Mouse (Mus musculus) forebrain, embryonic 11.5 days (tissue): ENCODE measurements around the gene Lipe. TPM values are rescaled to one million over a fixed set of nuclear protein-coding genes. Genes with fewer than 3 reads are reported as not detected.

Source experiments
- ATAC-seq: fragments of 200-750 bp; cut with Nextera tagmentation; replicated peaks from 2 replicates; pipeline ENCODE4 v1.8.0; 2017; ENCODE audit warnings: moderate TSS enrichment; ENCODE audit not compliant: low FRiP score
- DNase-seq: peaks from one replicate; pipeline ENCODE4 v3.0.0-alpha.2; 2017; ENCODE audit warnings: low spot score
- H3K27ac ChIP-seq: fragments of 300-500 bp; sonication (generic); 2 replicates; pipeline ENCODE4 v1.5.1; 2014; ENCODE audit warnings: low read depth, low read length
- H3K27me3 ChIP-seq: fragments of 300-500 bp; sonication (generic); 2 replicates; pipeline ENCODE4 v1.6.1; 2014; ENCODE audit warnings: mild to moderate bottlenecking, low read length, mixed read lengths; ENCODE audit not compliant: control insufficient read depth, insufficient read depth
- H3K36me3 ChIP-seq: fragments of 300-500 bp; sonication (generic); 2 replicates; pipeline ENCODE4 v1.6.1; 2014; ENCODE audit warnings: mild to moderate bottlenecking, low read length, moderate library complexity, mixed read lengths; ENCODE audit not compliant: control insufficient read depth, insufficient read depth
- H3K4me1 ChIP-seq: fragments of 300-500 bp; sonication (generic); replicated peaks from 2 replicates; pipeline ENCODE4 v1.6.1; 2014; ENCODE audit warnings: low read length, mixed read lengths; ENCODE audit not compliant: control insufficient read depth, insufficient read depth
- H3K4me2 ChIP-seq: fragments of 300-500 bp; sonication (generic); 2 replicates; pipeline ENCODE4 v1.6.1; 2014; ENCODE audit warnings: low read depth, mild to moderate bottlenecking, low read length, moderate library complexity, mixed read lengths; ENCODE audit not compliant: severe bottlenecking
- H3K4me3 ChIP-seq: fragments of 300-500 bp; sonication (generic); 2 replicates; pipeline ENCODE4 v1.5.1; 2014; ENCODE audit warnings: low read depth, low read length
- H3K9ac ChIP-seq: fragments of 300-500 bp; sonication (generic); 2 replicates; pipeline ENCODE4 v1.6.1; 2014; ENCODE audit warnings: low read length
- H3K9me3 ChIP-seq: fragments of 300-500 bp; sonication (generic); 2 replicates; pipeline ENCODE4 v1.6.1; 2016; ENCODE audit warnings: low read length, mixed read lengths; ENCODE audit not compliant: control insufficient read depth
- WGBS: fragments of 180-500 bp; shearing (Covaris S2); extraction: QIAGEN DNeasy Blood & Tissue Kit; methylation state at CpG from one replicate; pipeline ENCODE4 v1.1.7; 2014; 5-methylcytosine and 5-hydroxymethylcytosine counted together
- polyA plus RNA-seq: library from polyadenylated mRNA; unstranded; fragments of >200 nt; fragmentation: Nextera tagmentation; extraction: Ambion mirVana; gene quantifications from 2 replicates; pipeline ENCODE4 v1.2.1, GENCODE M21; 2014

Lipe gene
- 3.0 and 3.8 TPM in 2 replicates for polyA plus RNA-seq

DNA sequence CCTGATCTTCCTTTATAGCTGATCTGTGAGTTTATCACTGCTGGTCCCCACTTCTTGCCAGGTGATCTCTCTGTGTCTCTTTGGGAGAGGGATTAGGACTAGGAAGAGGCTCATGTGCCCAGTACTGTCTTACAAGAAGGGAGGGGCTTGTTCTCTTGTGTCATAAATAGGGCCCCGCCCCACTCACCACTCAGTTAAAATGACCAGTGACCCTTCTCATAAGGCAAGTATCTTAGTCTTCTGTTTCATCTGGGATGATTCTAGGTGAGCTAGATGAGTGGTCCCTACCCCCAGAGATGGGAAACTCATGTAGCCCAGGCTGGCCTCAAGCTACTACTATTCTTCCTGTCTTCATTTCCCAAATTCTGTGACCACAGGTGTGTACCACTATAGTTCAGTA lies at the start of gene Lipe:
TSS of gene Lipe (minus strand) at position 101 of the 400 bp plus-strand sequence.
- Histone ChIP-seq H3K36me3 (no peaks in the 10 kb centered on the region), H3K4me3 (no peak within 1 kb of the TSS), H3K27ac (no peak within 1 kb of the TSS), H3K27me3 (no peaks in the 10 kb centered on the region; the same call in 1 of the 2 replicates), H3K4me2 (no peak within 1 kb of the TSS), H3K9ac (no peak within 1 kb of the TSS), H3K4me1 (peaks cover 2% of the 10 kb centered on the region; the same call in 1 of the 2 replicates), H3K9me3 (no peaks in the 10 kb centered on the region)
- DNase-seq = peak; percentile 5
- WGBS = 94% methylated on average over 1 of the region's 1 CpGs
- no peak for ATAC-seq

DNA sequence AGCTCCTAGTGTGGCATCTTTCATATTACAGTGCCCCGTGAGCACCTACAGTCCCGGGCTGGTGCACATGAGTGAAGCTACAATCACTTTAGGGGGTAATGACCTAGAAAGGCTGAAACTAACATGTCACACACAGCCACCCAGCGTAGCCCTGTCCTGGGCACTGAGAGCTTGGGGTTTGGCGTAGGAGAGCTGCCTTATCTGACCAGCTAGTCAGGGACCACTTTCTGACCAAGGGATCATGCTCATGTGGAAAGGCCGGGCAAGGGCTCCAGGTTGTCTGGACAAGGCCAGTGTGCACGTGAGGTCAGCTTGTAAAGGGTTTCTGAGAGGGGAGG lies 42.3 kb upstream of the Lipe start:
- Histone ChIP-seq H3K9ac (no peak overlapping the region), H3K4me2 (no peak overlapping the region), H3K36me3 (no peaks in the 10 kb centered on the region), H3K27me3 (no peaks in the 10 kb centered on the region), H3K9me3 (no peaks in the 10 kb centered on the region), H3K4me1 (no peaks in the 10 kb centered on the region), H3K4me3 (no peak overlapping the region), H3K27ac (no peak overlapping the region)
- 85% methylated on average over 6 of the region's 6 CpGs for WGBS
- no peak for DNase-seq
- no peak for ATAC-seq

DNA sequence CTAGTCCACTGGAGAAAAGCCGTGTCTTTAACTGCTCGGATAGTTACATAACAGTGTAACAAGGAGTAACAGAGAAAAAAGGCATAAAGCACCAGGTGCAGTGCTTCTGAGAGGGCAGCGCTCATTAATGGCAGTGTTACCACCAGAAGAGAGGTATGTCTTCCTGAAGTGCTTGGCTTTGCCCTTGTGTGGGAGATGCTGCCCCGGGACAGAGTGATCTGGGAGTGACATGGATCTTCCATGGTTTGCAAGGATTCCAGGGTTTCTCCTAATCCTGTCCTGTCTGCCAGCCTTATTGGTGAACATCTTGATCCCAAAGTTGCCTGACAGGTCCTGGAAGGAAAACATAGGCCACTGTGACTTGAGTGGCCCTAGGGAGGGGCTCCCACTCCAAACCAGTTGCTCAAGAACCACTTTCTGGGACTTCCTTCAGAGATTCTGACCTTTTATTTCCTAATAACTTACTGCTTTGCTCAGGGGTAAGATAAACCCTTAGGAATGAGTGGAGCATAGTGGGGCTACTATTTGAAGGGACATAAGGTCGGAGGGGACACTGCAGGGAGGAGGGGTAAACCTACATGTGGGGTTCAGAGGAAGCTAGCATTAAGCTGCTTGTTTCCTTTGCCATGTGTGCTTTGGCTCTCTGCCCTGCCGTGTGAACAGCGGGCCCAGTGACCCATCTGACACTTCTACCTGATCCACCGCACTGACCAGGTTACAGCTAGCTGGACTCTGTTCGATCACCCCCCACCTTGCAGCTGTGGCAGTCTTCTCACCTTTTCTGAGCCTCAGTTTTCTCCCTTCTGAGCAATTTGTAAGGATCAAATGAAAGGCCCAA lies 41.7 kb upstream of the Lipe start:
- no peak for ATAC-seq
- H3K9me3 ChIP-seq = no peaks in the 10 kb centered on the region
- WGBS = 92% methylated on average over 9 of the region's 9 CpGs
- no peaks in the 10 kb centered on the region for H3K4me1 ChIP-seq
- H3K36me3 ChIP-seq = no peaks in the 10 kb centered on the region
- no peak overlapping the region for H3K4me3 ChIP-seq
- H3K27ac ChIP-seq = no peak overlapping the region
- H3K27me3 ChIP-seq = no peaks in the 10 kb centered on the region
- DNase-seq = no peak
- H3K9ac ChIP-seq = no peak overlapping the region
- no peak overlapping the region for H3K4me2 ChIP-seq

DNA sequence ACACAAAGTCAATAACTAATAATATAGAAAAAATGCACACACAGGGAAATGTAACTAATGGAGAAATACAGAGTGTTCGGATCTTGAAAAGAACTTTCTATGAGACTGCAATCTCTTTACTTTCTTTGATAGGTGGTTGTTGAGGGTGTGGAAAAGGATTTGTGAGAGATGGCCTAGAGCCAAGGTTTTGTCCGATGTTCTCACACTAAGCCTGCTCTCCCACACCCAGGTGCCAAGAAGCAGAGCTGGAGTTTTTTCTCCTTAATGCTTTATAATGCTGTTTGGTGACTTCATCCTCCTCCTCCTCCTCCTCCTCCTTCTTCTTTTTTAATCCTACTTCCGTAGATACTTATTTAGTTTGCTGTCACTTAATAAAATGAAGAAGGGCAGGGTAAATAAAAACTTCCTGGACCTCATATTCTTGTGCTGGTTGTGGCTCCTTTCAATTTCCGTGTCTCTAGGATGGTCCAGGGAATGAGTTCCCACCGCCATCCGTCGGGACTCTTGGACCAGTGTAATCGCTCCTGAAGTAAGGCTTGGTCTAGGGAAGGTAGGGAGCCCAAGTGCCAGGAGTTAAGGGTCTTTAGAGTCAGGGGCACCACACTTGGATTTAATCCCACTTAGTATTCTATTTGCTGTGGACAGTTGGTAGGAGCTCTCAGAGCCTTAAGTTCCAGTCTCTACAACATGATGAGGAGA lies 40.8 kb upstream of the Lipe start:
- ATAC-seq (no peak), DNase-seq (no peak)
- no peaks in the 10 kb centered on the region for H3K27me3 ChIP-seq
- no peaks in the 10 kb centered on the region for H3K36me3 ChIP-seq
- no peak overlapping the region for H3K9ac ChIP-seq
- H3K4me3 ChIP-seq = no peak overlapping the region
- no peaks in the 10 kb centered on the region for H3K9me3 ChIP-seq
- WGBS = 91% methylated on average over 8 of the region's 8 CpGs
- H3K4me1 ChIP-seq = no peaks in the 10 kb centered on the region
- H3K27ac ChIP-seq = no peak overlapping the region
- no peak overlapping the region for H3K4me2 ChIP-seq

DNA sequence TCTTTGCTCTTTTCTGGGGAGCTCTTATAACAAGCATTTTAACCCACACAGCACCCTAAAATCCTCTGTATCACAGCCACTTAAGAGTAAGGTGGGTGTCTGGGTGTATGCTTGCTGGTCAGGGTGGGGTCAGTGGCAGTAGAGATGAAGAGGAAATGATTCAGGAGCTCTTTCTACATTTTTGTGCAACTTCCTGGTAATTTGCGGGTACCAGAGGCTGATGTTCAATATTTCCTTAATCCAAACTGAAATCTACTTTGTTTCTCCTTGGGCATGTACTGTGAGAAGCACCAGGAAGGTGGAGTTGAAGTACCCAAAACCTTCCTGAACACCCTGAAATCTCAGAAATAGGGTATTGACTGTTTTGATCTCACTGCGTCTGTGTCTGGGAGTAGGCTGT lies 38.2 kb upstream of the Lipe start:
- WGBS = 89% methylated on average over 2 of the region's 2 CpGs
- Histone ChIP-seq H3K4me3 (no peak overlapping the region), H3K4me2 (no peak overlapping the region), H3K9ac (no peak overlapping the region), H3K27me3 (no peaks in the 10 kb centered on the region), H3K27ac (no peak overlapping the region), H3K4me1 (peaks cover 4% of the 10 kb centered on the region; the same call in 1 of the 2 replicates), H3K9me3 (no peaks in the 10 kb centered on the region), H3K36me3 (no peaks in the 10 kb centered on the region)
- DNase-seq (no peak), ATAC-seq (no peak)

DNA sequence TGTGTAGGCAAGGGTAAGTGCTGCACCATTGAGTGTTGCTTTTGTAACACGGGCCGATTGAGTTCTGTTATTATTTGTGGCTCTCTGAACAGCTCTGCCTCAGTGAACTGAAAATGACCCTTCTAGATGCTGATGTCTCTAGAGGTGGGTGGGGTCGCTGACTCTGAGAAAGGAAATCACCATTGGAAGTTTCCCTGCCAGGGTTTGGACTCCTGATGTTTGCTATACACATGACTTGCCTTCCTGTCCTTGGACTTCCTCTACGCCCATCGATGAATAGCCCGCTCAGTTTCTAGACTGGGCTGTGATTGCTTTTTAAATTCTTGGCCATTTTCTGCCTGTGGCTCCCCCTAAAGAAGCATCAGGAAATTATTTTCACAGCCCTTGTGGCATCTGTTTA lies 37.7 kb upstream of the Lipe start:
- no peak overlapping the region for H3K9ac ChIP-seq
- H3K36me3 ChIP-seq = no peaks in the 10 kb centered on the region
- peaks cover 4% of the 10 kb centered on the region; the same call in 1 of the 2 replicates for H3K4me1 ChIP-seq
- H3K9me3 ChIP-seq = no peaks in the 10 kb centered on the region
- WGBS = 85% methylated on average over 6 of the region's 6 CpGs
- no peak for DNase-seq
- no peak for ATAC-seq
- H3K4me3 ChIP-seq = no peak overlapping the region
- no peak overlapping the region for H3K27ac ChIP-seq
- H3K4me2 ChIP-seq = no peak overlapping the region
- no peaks in the 10 kb centered on the region for H3K27me3 ChIP-seq

DNA sequence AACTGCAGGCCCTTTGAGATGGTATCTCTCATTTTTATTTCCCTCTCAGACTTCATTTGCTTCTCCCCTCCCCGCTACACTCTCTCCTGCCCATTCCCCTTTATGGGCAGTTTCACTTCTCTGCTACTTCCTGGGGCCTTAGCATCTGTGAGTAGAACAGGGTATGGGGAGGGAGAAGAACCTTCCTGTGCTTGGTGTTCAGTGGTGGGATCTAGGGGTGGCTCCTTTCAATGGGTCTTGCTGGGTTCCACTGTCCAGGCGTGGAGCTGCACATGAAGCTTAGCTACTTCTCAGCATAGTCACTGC lies 37.0 kb upstream of the Lipe start:
- H3K9ac ChIP-seq = no peak overlapping the region
- no peak overlapping the region for H3K27ac ChIP-seq
- H3K4me3 ChIP-seq = no peak overlapping the region
- ATAC-seq (no peak), DNase-seq (no peak)
- peaks cover 4% of the 10 kb centered on the region; the same call in 1 of the 2 replicates for H3K4me1 ChIP-seq
- no peaks in the 10 kb centered on the region for H3K27me3 ChIP-seq
- H3K4me2 ChIP-seq = no peak overlapping the region
- no peaks in the 10 kb centered on the region for H3K36me3 ChIP-seq
- H3K9me3 ChIP-seq = no peaks in the 10 kb centered on the region
- WGBS = 82% methylated on average over 2 of the region's 2 CpGs

DNA sequence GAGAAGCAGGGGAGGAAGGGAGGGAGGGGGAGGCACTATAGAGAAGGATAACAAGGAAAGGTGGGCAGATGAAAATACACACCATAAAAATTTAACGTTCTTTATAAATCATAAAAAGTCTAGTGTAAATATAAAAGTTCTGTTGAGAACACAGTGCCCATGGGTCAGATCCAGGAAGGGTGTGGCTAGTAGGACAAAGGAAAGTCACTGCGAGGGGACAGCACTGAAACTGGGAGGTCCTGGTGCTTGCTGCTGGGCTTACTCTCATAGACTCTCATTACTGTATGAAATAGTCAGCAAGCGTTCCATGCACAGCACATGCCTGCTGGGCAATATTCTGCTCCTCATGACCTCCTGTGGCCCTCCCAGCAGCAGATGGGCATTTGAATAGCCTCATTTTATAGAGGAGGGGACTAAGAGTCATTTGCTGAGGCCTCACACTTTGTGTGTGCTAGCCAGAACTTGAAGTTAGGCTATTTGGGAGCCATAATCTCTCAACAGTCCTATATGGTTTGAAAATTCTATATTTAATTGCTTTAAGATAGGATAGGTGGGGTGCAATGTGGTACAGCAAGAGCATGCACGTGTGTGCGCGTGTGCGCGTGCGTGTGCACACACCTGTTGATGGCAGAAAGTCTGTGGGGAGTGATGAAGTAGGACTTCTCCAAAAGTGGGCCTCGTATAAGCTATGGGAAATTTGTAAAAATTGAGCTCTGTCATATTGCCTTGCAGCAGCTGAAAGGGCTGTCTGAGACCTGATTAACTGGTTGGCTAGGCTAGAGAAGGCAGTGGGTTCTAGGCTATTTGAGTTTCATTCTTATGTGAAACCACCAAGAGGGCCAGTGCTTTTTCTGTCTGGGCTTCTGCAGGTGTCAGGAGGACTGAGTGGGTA lies 36.4 kb upstream of the Lipe start:
- 85% methylated on average over 10 of the region's 10 CpGs for WGBS
- no peak overlapping the region for H3K27ac ChIP-seq
- ATAC-seq = no peak

More for the DNA sequence above, 36.4 kb upstream of the Lipe start:
- Histone ChIP-seq H3K4me3 (no peak overlapping the region), H3K27me3 (no peaks in the 10 kb centered on the region), H3K4me1 (peaks cover 4% of the 10 kb centered on the region; the same call in 1 of the 2 replicates), H3K9ac (no peak overlapping the region), H3K4me2 (no peak overlapping the region), H3K36me3 (no peaks in the 10 kb centered on the region), H3K9me3 (no peaks in the 10 kb centered on the region)
- DNase-seq = no peak
